Mouse (Mus musculus): ENCODE measurements around the gene Tatdn2. TPM values are rescaled to one million over a fixed set of nuclear protein-coding genes. Genes with fewer than 3 reads are reported as not detected.
A peak's percentile ranks its signal among the peaks of the same experiment; 100 is the strongest.

Gene Tatdn2
- polyA plus RNA-seq, 1 experiment from 2014 or later, result 0.49 TPM

GRCm38 (mm10) chr6:113656847-113657246, 40.0 kb upstream of the Tatdn2 start:
- peaks cover 29% of the 10 kb centered on the region for H3K4me1 ChIP-seq (ENCODE audit: control insufficient read depth, insufficient read depth, low read length)
- no peaks in the 10 kb centered on the region for H3K27me3 ChIP-seq (ENCODE audit: control insufficient read depth, insufficient read depth, low read length)
- no peak overlapping the region for H3K27ac ChIP-seq (ENCODE audit: low read length)
- H3K9me3 ChIP-seq (replicated peaks; ENCODE audit: control insufficient read depth, low read length), result no peaks in the 10 kb centered on the region
- H3K4me2 ChIP-seq (ENCODE audit: low read depth, low read length), result no peak overlapping the region
- WGBS, result 80% methylated on average over 6 of the region's 6 CpGs
- H3K4me3 ChIP-seq (ENCODE audit: low read length), result no peak overlapping the region
- no peak overlapping the region for H3K9ac ChIP-seq (ENCODE audit: low read length)
- no peaks in the 10 kb centered on the region for H3K36me3 ChIP-seq (ENCODE audit: control insufficient read depth, insufficient read depth)
- no peak for ATAC-seq (replicated peaks; ENCODE audit: extremely low read depth, insufficient read depth, low FRiP score)

- 0 out of 2 replicates have a peak, but pooled peaks cover 3% of the 10 kb centered on the region for H3K36me3 ChIP-seq (ENCODE audit: control insufficient read depth, insufficient read depth)
- peak overlapping the region; percentile 44 for H3K27ac ChIP-seq (ENCODE audit: low read length)
- peaks cover 3% of the 10 kb centered on the region for H3K9me3 ChIP-seq (replicated peaks; ENCODE audit: control insufficient read depth, low read length)
- no peak overlapping the region for H3K4me2 ChIP-seq (ENCODE audit: low read depth, low read length)
- no peak overlapping the region for H3K9ac ChIP-seq (ENCODE audit: low read length)
- WGBS, result 44% methylated on average over 3 of the region's 3 CpGs
- H3K4me1 ChIP-seq (ENCODE audit: control insufficient read depth, insufficient read depth, low read length), result peaks cover 30% of the 10 kb centered on the region
- peak; percentile 33; the same call in 1 of the 2 replicates for ATAC-seq (replicated peaks; ENCODE audit: extremely low read depth, insufficient read depth, low FRiP score)
- H3K27me3 ChIP-seq (ENCODE audit: control insufficient read depth, insufficient read depth, low read length), result no peaks in the 10 kb centered on the region
- H3K4me3 ChIP-seq (ENCODE audit: low read length), result no peak overlapping the region
These were observed 38.6 kb upstream of the Tatdn2 start for GRCm38 (mm10) chr6:113658226-113658625.

DNA sequence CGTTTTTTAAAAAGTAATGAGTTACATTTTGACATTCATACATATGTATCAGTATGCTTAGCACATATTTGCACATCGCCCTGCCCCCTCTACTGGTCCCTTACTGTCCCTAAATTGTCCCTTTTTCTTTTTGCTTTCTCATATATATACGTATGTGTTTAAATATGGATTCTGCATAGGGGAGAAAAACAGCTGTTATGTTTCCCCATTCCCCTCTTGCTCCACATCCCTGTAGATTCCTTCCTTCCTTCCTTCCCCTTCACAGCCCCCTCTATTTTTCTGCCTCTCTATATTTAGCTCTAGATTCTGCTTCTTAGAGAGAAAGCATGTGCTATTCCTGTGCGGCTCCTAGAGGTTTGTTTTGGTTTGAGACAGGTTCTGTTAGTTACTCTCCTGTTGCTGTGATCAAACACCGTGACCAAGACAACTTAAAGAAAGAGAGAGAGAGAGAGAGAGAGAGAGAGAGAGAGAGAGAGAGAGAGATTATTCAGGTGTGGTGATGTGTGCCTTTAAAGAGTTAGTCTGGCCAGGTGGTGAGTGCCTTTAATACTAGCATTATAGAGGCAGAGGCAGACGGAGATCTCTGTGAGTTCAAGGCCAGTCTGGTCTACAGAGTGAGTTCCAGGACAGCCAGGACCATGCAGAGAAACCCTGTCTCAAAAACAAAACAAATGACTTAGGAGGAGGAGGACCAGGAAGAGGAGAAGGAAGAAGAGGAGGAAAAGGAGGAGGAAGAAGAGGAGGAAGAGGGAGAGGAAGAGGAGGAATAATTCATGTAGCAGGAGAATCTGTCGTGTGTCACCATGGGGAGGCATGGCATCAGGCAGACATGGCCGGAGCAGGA, 37.0 kb upstream of the Tatdn2 start:
- WGBS, result 48% methylated on average over 8 of the region's 8 CpGs
- no peak; the same call in 1 of the 2 replicates for ATAC-seq (replicated peaks; ENCODE audit: extremely low read depth, insufficient read depth, low FRiP score)
- Histone ChIP-seq H3K9me3 (replicated peaks; ENCODE audit: control insufficient read depth, low read length) (peaks cover 3% of the 10 kb centered on the region), H3K4me2 (ENCODE audit: low read depth, low read length) (no peak overlapping the region), H3K4me3 (ENCODE audit: low read length) (no peak overlapping the region), H3K27ac (ENCODE audit: low read length) (peak overlapping the region; percentile 62), H3K4me1 (ENCODE audit: control insufficient read depth, insufficient read depth, low read length) (peaks cover 30% of the 10 kb centered on the region), H3K36me3 (ENCODE audit: control insufficient read depth, insufficient read depth) (0 out of 2 replicates have a peak, but pooled peaks cover 3% of the 10 kb centered on the region), H3K27me3 (ENCODE audit: control insufficient read depth, insufficient read depth, low read length) (no peaks in the 10 kb centered on the region), H3K9ac (ENCODE audit: low read length) (no peak overlapping the region)

GRCm38 (mm10) chr6:113660492-113661352, 36.1 kb upstream of the Tatdn2 start:
- Histone ChIP-seq H3K9me3 (replicated peaks; ENCODE audit: control insufficient read depth, low read length) (peaks cover 3% of the 10 kb centered on the region), H3K4me3 (ENCODE audit: low read length) (no peak overlapping the region), H3K4me1 (ENCODE audit: control insufficient read depth, insufficient read depth, low read length) (peaks cover 28% of the 10 kb centered on the region), H3K36me3 (ENCODE audit: control insufficient read depth, insufficient read depth) (0 out of 2 replicates have a peak, but pooled peaks cover 3% of the 10 kb centered on the region), H3K4me2 (ENCODE audit: low read depth, low read length) (no peak overlapping the region), H3K9ac (ENCODE audit: low read length) (no peak overlapping the region), H3K27ac (ENCODE audit: low read length) (peak overlapping the region; percentile 62), H3K27me3 (ENCODE audit: control insufficient read depth, insufficient read depth, low read length) (no peaks in the 10 kb centered on the region)
- WGBS, result 59% methylated on average over 14 of the region's 14 CpGs
- ATAC-seq (replicated peaks; ENCODE audit: extremely low read depth, insufficient read depth, low FRiP score), result 0 out of 2 replicates have a peak, but pooled peaks have one; percentile 9

- Histone ChIP-seq H3K36me3 (ENCODE audit: control insufficient read depth, insufficient read depth) (0 out of 2 replicates have a peak, but pooled peaks cover 3% of the 10 kb centered on the region), H3K4me2 (ENCODE audit: low read depth, low read length) (no peak overlapping the region), H3K9me3 (replicated peaks; ENCODE audit: control insufficient read depth, low read length) (peaks cover 3% of the 10 kb centered on the region), H3K4me3 (ENCODE audit: low read length) (no peak overlapping the region), H3K4me1 (ENCODE audit: control insufficient read depth, insufficient read depth, low read length) (peaks cover 28% of the 10 kb centered on the region), H3K9ac (ENCODE audit: low read length) (no peak overlapping the region), H3K27ac (ENCODE audit: low read length) (peak overlapping the region; percentile 59), H3K27me3 (ENCODE audit: control insufficient read depth, insufficient read depth, low read length) (no peaks in the 10 kb centered on the region)
- WGBS, result 56% methylated on average over 12 of the region's 12 CpGs
- no peak for ATAC-seq (replicated peaks; ENCODE audit: extremely low read depth, insufficient read depth, low FRiP score)
These were observed 35.3 kb upstream of the Tatdn2 start for GRCm38 (mm10) chr6:113661353-113662241.

GRCm38 (mm10) chr6:113662964-113663700, 33.7 kb upstream of the Tatdn2 start:
- Histone ChIP-seq H3K4me3 (ENCODE audit: low read length) (no peak overlapping the region), H3K27ac (ENCODE audit: low read length) (no peak overlapping the region), H3K27me3 (ENCODE audit: control insufficient read depth, insufficient read depth, low read length) (no peaks in the 10 kb centered on the region), H3K4me2 (ENCODE audit: low read depth, low read length) (no peak overlapping the region), H3K36me3 (ENCODE audit: control insufficient read depth, insufficient read depth) (0 out of 2 replicates have a peak, but pooled peaks cover 3% of the 10 kb centered on the region), H3K4me1 (ENCODE audit: control insufficient read depth, insufficient read depth, low read length) (peaks cover 28% of the 10 kb centered on the region), H3K9ac (ENCODE audit: low read length) (no peak overlapping the region), H3K9me3 (replicated peaks; ENCODE audit: control insufficient read depth, low read length) (peaks cover 3% of the 10 kb centered on the region)
- 95% methylated on average over 8 of the region's 8 CpGs for WGBS
- ATAC-seq (replicated peaks; ENCODE audit: extremely low read depth, insufficient read depth, low FRiP score), result no peak

GRCm38 (mm10) chr6:113664305-113664704, 32.5 kb upstream of the Tatdn2 start:
- Histone ChIP-seq H3K4me1 (ENCODE audit: control insufficient read depth, insufficient read depth, low read length) (peaks cover 33% of the 10 kb centered on the region), H3K9ac (ENCODE audit: low read length) (no peak overlapping the region), H3K27me3 (ENCODE audit: control insufficient read depth, insufficient read depth, low read length) (no peaks in the 10 kb centered on the region), H3K4me2 (ENCODE audit: low read depth, low read length) (no peak overlapping the region), H3K27ac (ENCODE audit: low read length) (no peak overlapping the region), H3K4me3 (ENCODE audit: low read length) (no peak overlapping the region), H3K9me3 (replicated peaks; ENCODE audit: control insufficient read depth, low read length) (peaks cover 3% of the 10 kb centered on the region), H3K36me3 (ENCODE audit: control insufficient read depth, insufficient read depth) (0 out of 2 replicates have a peak, but pooled peaks cover 3% of the 10 kb centered on the region)
- ATAC-seq (replicated peaks; ENCODE audit: extremely low read depth, insufficient read depth, low FRiP score), result no peak
- WGBS, result 78% methylated on average over 7 of the region's 7 CpGs

- no peaks in the 10 kb centered on the region for H3K27me3 ChIP-seq (ENCODE audit: control insufficient read depth, insufficient read depth, low read length)
- 57% methylated on average over 8 of the region's 8 CpGs for WGBS
- H3K4me3 ChIP-seq (ENCODE audit: low read length), result no peak overlapping the region
- no peak overlapping the region for H3K4me2 ChIP-seq (ENCODE audit: low read depth, low read length)
- no peak for ATAC-seq (replicated peaks; ENCODE audit: extremely low read depth, insufficient read depth, low FRiP score)
- peak overlapping the region; percentile 67 for H3K27ac ChIP-seq (ENCODE audit: low read length)
- peaks cover 9% of the 10 kb centered on the region for H3K9me3 ChIP-seq (replicated peaks; ENCODE audit: control insufficient read depth, low read length)
- peaks cover 7% of the 10 kb centered on the region for H3K4me1 ChIP-seq (ENCODE audit: control insufficient read depth, insufficient read depth, low read length)
- H3K36me3 ChIP-seq (ENCODE audit: control insufficient read depth, insufficient read depth), result peaks cover 8% of the 10 kb centered on the region
- H3K9ac ChIP-seq (ENCODE audit: low read length), result no peak overlapping the region
These were observed 29.2 kb upstream of the Tatdn2 start for GRCm38 (mm10) chr6:113667611-113668122.
